9 mouse cellular contexts compared by ENCODE assay signal in genomic region chr17:33968489-33968888, GRCm38 (mm10). TPM values are rescaled to one million over a fixed set of nuclear protein-coding genes. Genes with fewer than 3 reads are reported as not detected.
DNase-seq lines count a peak whose midpoint lies in the region; ATAC-seq and TF ChIP-seq lines count a peak whose summit lies in the region.
"Had no signal": no experiment of that assay in that cellular context is flagged by ENCODE, and none has a peak within 500 bp of the region (broad histone marks: within the 10 kb centered on the region; RNA-seq: fewer than 3 reads in every experiment).

No protein-coding gene starts in this region.

- ATAC-seq in lung, embryonic 14.5 days (ENCODE audit: insufficient read depth) = peak; percentile 73

- no peak overlapping the region for H3K9ac ChIP-seq in lung, embryonic 14.5 days
- H3K9ac ChIP-seq: heart, embryonic 13.5 days had no signal

- 5% methylated on average over 9 of the region's 9 CpGs for WGBS in forebrain, embryonic 10.5 days
- 2% methylated on average over 9 of the region's 9 CpGs for WGBS in lung, embryonic 14.5 days
- WGBS in olfactory bulb, adult 2 months = 4% methylated on average over 9 of the region's 9 CpGs

- intact Hi-C loops in heart, postnatal 14 days (cut with DNase I) = loop anchor here (1.0 to 5.0 kb wide), 2 partner anchors 14 to 34 kb away; partner anchors contain the start of gene H2-K1

- 0 out of 2 replicates have a peak, but pooled peaks cover 3% of the 10 kb centered on the region for H3K4me1 ChIP-seq in forebrain, embryonic 10.5 days
- H3K4me1 ChIP-seq in lung, embryonic 14.5 days (ENCODE audit: insufficient read depth) = no peaks in the 10 kb centered on the region
- H3K4me1 ChIP-seq in olfactory bulb, adult 2 months (ENCODE audit: control insufficient read depth, insufficient read depth, low read length) = no peaks in the 10 kb centered on the region
- H3K4me1 ChIP-seq: heart, embryonic 13.5 days had no signal

- H3K4me3 ChIP-seq in forebrain, embryonic 10.5 days = peak overlapping the region; percentile 12; the same call in 1 of the 2 replicates
- H3K4me3 ChIP-seq in lung, embryonic 14.5 days (ENCODE audit: low read depth, low read length) = no peak overlapping the region
- no peak overlapping the region for H3K4me3 ChIP-seq in olfactory bulb, adult 2 months (ENCODE audit: insufficient read depth, low read depth, low read length)
- H3K4me3 ChIP-seq: heart, embryonic 13.5 days had no signal

- no peak overlapping the region for H3K4me2 ChIP-seq in lung, embryonic 14.5 days
- H3K4me2 ChIP-seq: heart, embryonic 13.5 days had no signal

- no peak overlapping the region for H3K27ac ChIP-seq in forebrain, embryonic 10.5 days
- H3K27ac ChIP-seq in lung, embryonic 14.5 days (ENCODE audit: low read depth) = no peak overlapping the region
- no peak overlapping the region for H3K27ac ChIP-seq in olfactory bulb, adult 2 months (ENCODE audit: insufficient read depth, low read depth, low read length)
- H3K27ac ChIP-seq: heart, embryonic 13.5 days had no signal

- peak; percentile 96 for TF ChIP-seq CTCF in lung, embryonic 14.5 days (IDR thresholded peaks at IDR 0.05; ENCODE audit: low read depth)
- TF ChIP-seq CTCF in olfactory bulb, adult 2 months (IDR thresholded peaks at IDR 0.05; ENCODE audit: insufficient read depth, low read depth, low read length) = peak; percentile 72

- no peak for TF ChIP-seq POLR2A in olfactory bulb, adult 2 months (IDR thresholded peaks at IDR 0.05; ENCODE audit: insufficient read depth, low read depth, low read length)

- H3K9me3 ChIP-seq in forebrain, embryonic 10.5 days = no peaks in the 10 kb centered on the region
- no peaks in the 10 kb centered on the region for H3K9me3 ChIP-seq in lung, embryonic 14.5 days (ENCODE audit: low read depth, low read length)
- H3K9me3 ChIP-seq: heart, embryonic 13.5 days had no signal

- no peaks in the 10 kb centered on the region for H3K27me3 ChIP-seq in forebrain, embryonic 10.5 days (ENCODE audit: poor library complexity, severe bottlenecking)
- H3K27me3 ChIP-seq in lung, embryonic 14.5 days (ENCODE audit: insufficient read depth, low read length) = no peaks in the 10 kb centered on the region

- peak; percentile 84 for DNase-seq in ES-CJ7 (ENCODE audit: low read depth, low spot score)
- DNase-seq in brain, embryonic 18.5 days (ENCODE audit: low read depth, low spot score) = peak; percentile 28
- DNase-seq in forebrain, embryonic 10.5 days (ENCODE audit: extremely low spot score, low spot score) = peak; percentile 83
- DNase-seq in heart, postnatal 14 days = peak; percentile 78 to 85
- DNase-seq in kidney, postnatal 36 days = peak; percentile 86 to 89
- peak; percentile 95 for DNase-seq in lung, embryonic 14.5 days
- peak; percentile 53 for DNase-seq in urinary bladder, adult 2 months (ENCODE audit: low spot score)

- peaks cover 31% of the 10 kb centered on the region for H3K36me3 ChIP-seq in forebrain, embryonic 10.5 days (replicated peaks)
- H3K36me3 ChIP-seq in lung, embryonic 14.5 days (ENCODE audit: insufficient read depth) = peaks cover 12% of the 10 kb centered on the region

RNA-seq across cellular contexts. Expression of gene Rps18, which starts 12.7 kb away (rescaled TPM):
- polyA plus RNA-seq in forebrain, embryonic 10.5 days (2016; fragmentation: Nextera tagmentation; extraction: Ambion mirVana) = 1,596 and 1,663 TPM in 2 replicates
- total RNA-seq in heart, postnatal 14 days (2021) = 100 to 1,000 TPM; 417 to 479 TPM
- 2,038 and 2,085 TPM in 2 replicates for polyA plus RNA-seq in lung, embryonic 14.5 days (2014; fragmentation: Nextera tagmentation; extraction: Ambion mirVana)
- polyA plus RNA-seq in olfactory bulb, adult 2 months (2012; ENCODE audit: insufficient read depth, insufficient read length, low replicate concordance, missing spikeins) = 1,298 TPM in 1 of 2 replicates, not detected in the other
- 1,060 and 1,160 TPM in 2 replicates for polyA plus RNA-seq in urinary bladder, adult 2 months (2012; rRNA removed)

RNA-seq across cellular contexts. Expression of gene Vps52, which starts 12.9 kb away (rescaled TPM):
- 49.4 and 51.3 TPM in 2 replicates for polyA plus RNA-seq in forebrain, embryonic 10.5 days (2016; fragmentation: Nextera tagmentation; extraction: Ambion mirVana)
- 10 to 100 TPM; 35.0 to 37.8 TPM for total RNA-seq in heart, postnatal 14 days (2021)
- 34.2 and 34.8 TPM in 2 replicates for polyA plus RNA-seq in lung, embryonic 14.5 days (2014; fragmentation: Nextera tagmentation; extraction: Ambion mirVana)
- polyA plus RNA-seq in olfactory bulb, adult 2 months (2012; ENCODE audit: insufficient read depth, insufficient read length, low replicate concordance, missing spikeins) = not detected in 2 replicates
- polyA plus RNA-seq in urinary bladder, adult 2 months (2012; rRNA removed) = 39.3 and 39.7 TPM in 2 replicates

RNA-seq across cellular contexts. Expression of gene B3galt4, which starts 17.2 kb away (rescaled TPM):
- polyA plus RNA-seq in forebrain, embryonic 10.5 days (2016; fragmentation: Nextera tagmentation; extraction: Ambion mirVana) = 3.3 and 3.7 TPM in 2 replicates
- total RNA-seq in heart, postnatal 14 days (2021) = 1 to 10 TPM; 2.2 to 2.9 TPM
- 2.3 and 2.6 TPM in 2 replicates for polyA plus RNA-seq in lung, embryonic 14.5 days (2014; fragmentation: Nextera tagmentation; extraction: Ambion mirVana)
- not detected in 2 replicates for polyA plus RNA-seq in olfactory bulb, adult 2 months (2012; ENCODE audit: insufficient read depth, insufficient read length, low replicate concordance, missing spikeins)
- 7.7 TPM in 2 replicates for polyA plus RNA-seq in urinary bladder, adult 2 months (2012; rRNA removed)

RNA-seq across cellular contexts. Expression of gene Wdr46, which starts 28.0 kb away (rescaled TPM):
- 56.1 and 59.6 TPM in 2 replicates for polyA plus RNA-seq in forebrain, embryonic 10.5 days (2016; fragmentation: Nextera tagmentation; extraction: Ambion mirVana)
- total RNA-seq in heart, postnatal 14 days (2021) = 10 to 100 TPM; 10.4 to 11.5 TPM
- 29.5 and 37.2 TPM in 2 replicates for polyA plus RNA-seq in lung, embryonic 14.5 days (2014; fragmentation: Nextera tagmentation; extraction: Ambion mirVana)
- not detected in 2 replicates for polyA plus RNA-seq in olfactory bulb, adult 2 months (2012; ENCODE audit: insufficient read depth, insufficient read length, low replicate concordance, missing spikeins)
- 15.8 and 17.2 TPM in 2 replicates for polyA plus RNA-seq in urinary bladder, adult 2 months (2012; rRNA removed)

RNA-seq across cellular contexts. Expression of gene Pfdn6, which starts 28.3 kb away (rescaled TPM):
- 239 and 242 TPM in 2 replicates for polyA plus RNA-seq in forebrain, embryonic 10.5 days (2016; fragmentation: Nextera tagmentation; extraction: Ambion mirVana)
- total RNA-seq in heart, postnatal 14 days (2021) = 10 to 100 TPM; 62.7 to 73.7 TPM
- 142 and 145 TPM in 2 replicates for polyA plus RNA-seq in lung, embryonic 14.5 days (2014; fragmentation: Nextera tagmentation; extraction: Ambion mirVana)
- polyA plus RNA-seq in olfactory bulb, adult 2 months (2012; ENCODE audit: insufficient read depth, insufficient read length, low replicate concordance, missing spikeins) = not detected in 2 replicates
- 86.5 and 87.2 TPM in 2 replicates for polyA plus RNA-seq in urinary bladder, adult 2 months (2012; rRNA removed)

Comparison
In these comparisons a context has a peak if more than half of its experiments do, and no peak if none do; other contexts are left out.
1. DNase-seq: peak in every context shown above with its lines; median percentile 95 in lung, embryonic 14.5 days; 88 in kidney, postnatal 36 days; 84 in ES-CJ7; 83 in forebrain, embryonic 10.5 days; 82 in heart, postnatal 14 days; 53 in urinary bladder, adult 2 months; 28 in brain, embryonic 18.5 days.